Mouse (Mus musculus): ENCODE data around the gene Fer1l4. TPM values are rescaled to one million over a fixed set of nuclear protein-coding genes. Genes with fewer than 3 reads are reported as not detected.

Fer1l4 gene
- polyA plus RNA-seq, 1 experiment from 2014 or later: not detected

DNA sequence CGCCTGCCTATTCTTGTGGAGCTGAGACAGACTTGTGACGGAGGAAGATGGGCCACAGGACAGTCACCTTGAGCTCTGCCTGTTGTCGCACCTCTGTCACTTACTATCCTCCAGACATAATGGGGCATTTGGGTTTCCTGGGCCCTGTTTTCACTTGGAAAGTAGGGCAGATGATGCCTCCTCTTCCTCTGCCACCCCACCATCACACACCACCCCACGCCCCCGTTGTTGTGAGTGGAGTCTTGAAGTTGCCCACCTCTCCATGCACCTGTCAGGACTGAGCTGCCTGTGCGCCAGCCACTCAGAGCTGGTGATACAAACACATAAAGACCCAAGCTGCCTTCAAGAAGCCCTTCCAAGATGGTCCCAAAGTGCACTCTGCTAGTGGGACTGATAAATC, 65.6 kb downstream of the Fer1l4 start:
- Histone ChIP-seq H3K4me1 (replicated peaks; ENCODE audit: control insufficient read depth, insufficient read depth, low read length) (no peaks in the 10 kb centered on the region), H3K4me2 (replicated peaks) (no peak overlapping the region), H3K27me3 (ENCODE audit: control insufficient read depth, insufficient read depth, low read length) (no peaks in the 10 kb centered on the region), H3K36me3 (replicated peaks; ENCODE audit: control insufficient read depth, insufficient read depth) (peaks cover 99% of the 10 kb centered on the region), H3K9me3 (ENCODE audit: control insufficient read depth, low read length) (no peaks in the 10 kb centered on the region), H3K27ac (no peak overlapping the region), H3K9ac (no peak overlapping the region), H3K4me3 (replicated peaks; ENCODE audit: low read length) (no peak overlapping the region)
- no peak for ATAC-seq (ENCODE audit: low FRiP score)
- WGBS: 95% methylated on average over 6 of the region's 6 CpGs
- DNase-seq (ENCODE audit: low spot score): no peak

DNA sequence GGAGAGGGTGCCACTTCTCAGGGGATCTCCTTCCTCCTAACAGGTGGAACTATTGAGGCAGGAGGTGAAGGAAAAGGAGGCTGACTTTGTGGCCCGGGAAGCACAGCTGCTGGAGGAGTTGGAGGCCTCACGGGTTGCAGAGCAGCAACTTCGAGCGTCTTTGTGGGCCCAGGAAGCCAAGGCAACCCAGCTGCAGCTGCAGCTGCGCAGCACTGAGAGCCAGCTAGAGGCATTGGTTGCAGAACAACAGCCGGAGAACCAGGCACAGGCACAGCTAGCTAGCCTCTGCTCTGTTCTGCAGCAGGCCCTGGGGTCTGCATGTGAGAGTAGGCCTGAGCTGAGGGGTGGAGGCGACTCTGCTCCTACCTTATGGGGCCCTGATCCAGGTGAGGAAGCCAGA, 67.0 kb downstream of the Fer1l4 start:
- H3K4me3 ChIP-seq (replicated peaks; ENCODE audit: low read length): no peak overlapping the region
- no peak overlapping the region for H3K4me2 ChIP-seq (replicated peaks)
- H3K9me3 ChIP-seq (ENCODE audit: control insufficient read depth, low read length): no peaks in the 10 kb centered on the region
- WGBS: 90% methylated on average over 7 of the region's 7 CpGs
- no peak overlapping the region for H3K9ac ChIP-seq
- H3K27me3 ChIP-seq (ENCODE audit: control insufficient read depth, insufficient read depth, low read length): no peaks in the 10 kb centered on the region
- no peaks in the 10 kb centered on the region for H3K4me1 ChIP-seq (replicated peaks; ENCODE audit: control insufficient read depth, insufficient read depth, low read length)
- no peak for DNase-seq (ENCODE audit: low spot score)
- H3K36me3 ChIP-seq (replicated peaks; ENCODE audit: control insufficient read depth, insufficient read depth): peaks cover 99% of the 10 kb centered on the region
- no peak overlapping the region for H3K27ac ChIP-seq
- ATAC-seq (ENCODE audit: low FRiP score): no peak

DNA sequence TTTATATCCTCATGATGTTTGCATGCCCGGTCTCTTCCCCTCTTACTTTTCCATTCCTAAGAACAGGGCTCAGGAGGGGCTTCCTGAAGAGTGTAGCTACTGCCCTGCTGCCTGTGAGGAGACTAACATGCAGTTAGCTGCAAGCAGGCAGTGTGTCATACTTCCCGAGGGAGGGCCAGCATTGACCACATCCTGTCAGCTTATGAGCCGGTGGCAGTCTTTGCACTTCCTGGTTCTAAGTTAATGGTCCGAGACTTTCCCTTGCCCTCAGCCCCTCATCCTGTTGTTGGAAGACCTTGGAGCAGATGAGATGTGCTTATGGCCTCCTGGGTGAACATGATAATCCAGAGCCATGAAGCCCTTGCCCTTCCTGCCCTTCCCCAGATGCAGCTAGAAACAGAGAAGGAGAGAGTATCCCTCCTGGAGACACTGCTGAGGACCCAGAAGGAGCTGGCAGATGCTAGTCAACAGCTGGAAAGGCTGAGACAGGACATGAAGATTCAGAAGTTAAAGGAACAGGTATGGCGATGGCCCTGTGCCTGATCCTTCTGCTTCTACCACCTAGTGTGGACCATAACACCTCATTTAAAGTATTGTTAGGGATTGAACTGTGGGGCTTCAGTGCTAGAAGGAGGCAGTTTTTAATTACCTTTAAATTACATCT, 73.3 kb downstream of the Fer1l4 start:
- H3K4me2 ChIP-seq (replicated peaks): no peak overlapping the region
- 95% methylated on average over 5 of the region's 5 CpGs for WGBS
- peaks cover 96% of the 10 kb centered on the region for H3K36me3 ChIP-seq (replicated peaks; ENCODE audit: control insufficient read depth, insufficient read depth)
- no peaks in the 10 kb centered on the region for H3K27me3 ChIP-seq (ENCODE audit: control insufficient read depth, insufficient read depth, low read length)
- H3K9ac ChIP-seq: no peak overlapping the region
- H3K9me3 ChIP-seq (ENCODE audit: control insufficient read depth, low read length): no peaks in the 10 kb centered on the region
- ATAC-seq (ENCODE audit: low FRiP score) (no peak), DNase-seq (ENCODE audit: low spot score) (no peak)
- H3K27ac ChIP-seq: no peak overlapping the region
- H3K4me1 ChIP-seq (replicated peaks; ENCODE audit: control insufficient read depth, insufficient read depth, low read length): no peaks in the 10 kb centered on the region
- no peak overlapping the region for H3K4me3 ChIP-seq (replicated peaks; ENCODE audit: low read length)

DNA sequence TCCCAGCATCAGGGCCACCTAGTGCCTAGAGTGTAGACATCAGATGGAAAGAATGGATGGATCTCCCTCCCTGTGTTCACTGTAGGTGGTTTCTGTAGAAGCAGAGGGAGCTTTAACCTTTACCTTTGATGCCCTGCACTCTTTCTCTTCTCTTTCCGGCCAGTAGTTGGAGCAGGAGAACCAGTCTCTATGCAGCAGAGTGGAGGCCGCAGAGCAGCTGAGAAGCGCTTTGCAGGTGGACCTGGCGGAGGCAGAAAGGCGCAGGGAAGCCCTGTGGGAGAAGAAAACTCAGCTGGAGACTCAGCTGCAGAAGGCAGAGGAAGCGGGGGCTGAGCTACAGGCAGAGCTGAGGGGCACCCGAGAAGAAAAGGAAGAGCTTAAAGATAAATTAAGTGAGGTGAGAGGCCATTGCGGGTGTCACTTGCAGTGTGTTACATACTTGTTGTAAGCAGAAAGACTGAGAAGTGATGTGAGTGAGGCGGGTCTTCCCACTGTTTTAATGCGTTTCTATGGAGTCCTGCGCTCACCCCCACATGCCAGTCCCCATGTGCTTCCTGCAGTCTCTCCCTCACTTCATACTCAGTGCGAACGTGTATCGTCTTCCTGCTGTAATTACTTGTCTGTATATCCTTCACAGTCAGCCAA, 78.5 kb downstream of the Fer1l4 start:
- Histone ChIP-seq H3K9ac (no peak overlapping the region), H3K9me3 (ENCODE audit: control insufficient read depth, low read length) (no peaks in the 10 kb centered on the region), H3K4me1 (replicated peaks; ENCODE audit: control insufficient read depth, insufficient read depth, low read length) (no peaks in the 10 kb centered on the region), H3K4me3 (replicated peaks; ENCODE audit: low read length) (no peak overlapping the region), H3K27me3 (ENCODE audit: control insufficient read depth, insufficient read depth, low read length) (no peaks in the 10 kb centered on the region), H3K27ac (no peak overlapping the region), H3K36me3 (replicated peaks; ENCODE audit: control insufficient read depth, insufficient read depth) (peaks cover 92% of the 10 kb centered on the region), H3K4me2 (replicated peaks) (no peak overlapping the region)
- 81% methylated on average over 14 of the region's 14 CpGs for WGBS
- no peak for ATAC-seq (ENCODE audit: low FRiP score)
- DNase-seq (ENCODE audit: low spot score): no peak

DNA sequence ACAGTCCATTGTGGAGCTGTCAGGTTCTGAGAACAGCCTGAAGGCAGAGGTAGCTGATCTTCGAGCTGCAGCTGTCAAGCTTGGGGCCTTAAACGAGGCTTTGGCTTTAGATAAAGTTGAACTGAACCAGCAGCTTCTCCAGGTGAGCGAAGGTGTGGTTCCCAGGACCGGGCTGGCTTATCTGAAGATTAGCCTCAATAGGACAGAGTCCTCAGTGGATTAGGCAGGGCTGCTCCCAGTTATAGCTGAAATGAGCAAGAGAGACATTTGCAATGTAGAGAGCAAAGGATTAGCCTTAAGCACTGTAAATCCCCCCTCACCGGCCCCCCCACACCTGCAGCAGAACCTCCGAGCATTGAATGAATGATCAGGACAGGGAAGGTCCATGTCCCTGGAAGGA, 79.4 kb downstream of the Fer1l4 start:
- Histone ChIP-seq H3K4me3 (replicated peaks; ENCODE audit: low read length) (no peak overlapping the region), H3K27ac (no peak overlapping the region), H3K4me2 (replicated peaks) (no peak overlapping the region), H3K36me3 (replicated peaks; ENCODE audit: control insufficient read depth, insufficient read depth) (peaks cover 92% of the 10 kb centered on the region), H3K4me1 (replicated peaks; ENCODE audit: control insufficient read depth, insufficient read depth, low read length) (no peaks in the 10 kb centered on the region), H3K9me3 (ENCODE audit: control insufficient read depth, low read length) (no peaks in the 10 kb centered on the region), H3K27me3 (ENCODE audit: control insufficient read depth, insufficient read depth, low read length) (no peaks in the 10 kb centered on the region), H3K9ac (no peak overlapping the region)
- ATAC-seq (ENCODE audit: low FRiP score) (no peak), DNase-seq (ENCODE audit: low spot score) (no peak)
- WGBS: 90% methylated on average over 6 of the region's 6 CpGs

Other genes starting within 250 kb of the Fer1l4 start
- gene BC029722, start 233.5 kb downstream of the Fer1l4 start, polyA plus RNA-seq (2014; fragmentation: Nextera tagmentation; extraction: Ambion mirVana): 27.6 and 28.1 TPM in 2 replicates
- gene Eif6, start 226.0 kb downstream of the Fer1l4 start, polyA plus RNA-seq (2014; fragmentation: Nextera tagmentation; extraction: Ambion mirVana): 132 and 134 TPM in 2 replicates
- 0.31 TPM in 2 replicates for gene Fam83c, start 218.1 kb downstream of the Fer1l4 start, polyA plus RNA-seq (2014; fragmentation: Nextera tagmentation; extraction: Ambion mirVana)
- 72.7 TPM in 2 replicates for gene Uqcc1, start 122.6 kb downstream of the Fer1l4 start, polyA plus RNA-seq (2014; fragmentation: Nextera tagmentation; extraction: Ambion mirVana)
- not detected in 2 replicates for gene Gm15557, start 112.2 kb downstream of the Fer1l4 start, polyA plus RNA-seq (2014; fragmentation: Nextera tagmentation; extraction: Ambion mirVana)
- gene Gdf5, start 107.6 kb downstream of the Fer1l4 start, polyA plus RNA-seq (2014; fragmentation: Nextera tagmentation; extraction: Ambion mirVana): 2.3 and 3.1 TPM in 2 replicates
- 11.9 and 14.2 TPM in 2 replicates for gene Cep250, start 96.5 kb downstream of the Fer1l4 start, polyA plus RNA-seq (2014; fragmentation: Nextera tagmentation; extraction: Ambion mirVana)
- gene 6430550D23Rik, start 45.0 kb downstream of the Fer1l4 start, polyA plus RNA-seq (2014; fragmentation: Nextera tagmentation; extraction: Ambion mirVana): 2.6 and 2.8 TPM in 2 replicates
- gene Ergic3, start 44.9 kb downstream of the Fer1l4 start, polyA plus RNA-seq (2014; fragmentation: Nextera tagmentation; extraction: Ambion mirVana): 459 and 462 TPM in 2 replicates
- gene Spag4, start 12.2 kb upstream of the Fer1l4 start, polyA plus RNA-seq (2014; fragmentation: Nextera tagmentation; extraction: Ambion mirVana): 6.3 and 7.9 TPM in 2 replicates
- 22.4 and 24.7 TPM in 2 replicates for gene Cpne1, start 59.0 kb upstream of the Fer1l4 start, polyA plus RNA-seq (2014; fragmentation: Nextera tagmentation; extraction: Ambion mirVana)
- gene Rbm12, start 59.0 kb upstream of the Fer1l4 start, polyA plus RNA-seq (2014; fragmentation: Nextera tagmentation; extraction: Ambion mirVana): 24.4 and 27.0 TPM in 2 replicates
- 12.3 and 14.2 TPM in 2 replicates for gene Gm28036, start 74.1 kb upstream of the Fer1l4 start, polyA plus RNA-seq (2014; fragmentation: Nextera tagmentation; extraction: Ambion mirVana)
- gene Romo1, start 91.1 kb upstream of the Fer1l4 start, polyA plus RNA-seq (2014; fragmentation: Nextera tagmentation; extraction: Ambion mirVana): 446 and 540 TPM in 2 replicates
- 29.3 and 31.3 TPM in 2 replicates for gene Nfs1, start 91.2 kb upstream of the Fer1l4 start, polyA plus RNA-seq (2014; fragmentation: Nextera tagmentation; extraction: Ambion mirVana)
- gene Rbm39, start 127.3 kb upstream of the Fer1l4 start, polyA plus RNA-seq (2014; fragmentation: Nextera tagmentation; extraction: Ambion mirVana): 396 and 461 TPM in 2 replicates
- gene Phf20, start 143.5 kb upstream of the Fer1l4 start, polyA plus RNA-seq (2014; fragmentation: Nextera tagmentation; extraction: Ambion mirVana): 107 and 117 TPM in 2 replicates